Mouse (Mus musculus): ENCODE data around the gene Gab1. TPM values are rescaled to one million over a fixed set of nuclear protein-coding genes. Genes with fewer than 3 reads are reported as not detected.

Gene Gab1
- total and polyA plus RNA-seq, 3 experiments = 13.1 to 16.2 (median 15.1) TPM

GRCm38 (mm10) chr8:80873723-80874427 lies 6.4 kb downstream of the Gab1 start:
- DNase-seq = no peak

DNA sequence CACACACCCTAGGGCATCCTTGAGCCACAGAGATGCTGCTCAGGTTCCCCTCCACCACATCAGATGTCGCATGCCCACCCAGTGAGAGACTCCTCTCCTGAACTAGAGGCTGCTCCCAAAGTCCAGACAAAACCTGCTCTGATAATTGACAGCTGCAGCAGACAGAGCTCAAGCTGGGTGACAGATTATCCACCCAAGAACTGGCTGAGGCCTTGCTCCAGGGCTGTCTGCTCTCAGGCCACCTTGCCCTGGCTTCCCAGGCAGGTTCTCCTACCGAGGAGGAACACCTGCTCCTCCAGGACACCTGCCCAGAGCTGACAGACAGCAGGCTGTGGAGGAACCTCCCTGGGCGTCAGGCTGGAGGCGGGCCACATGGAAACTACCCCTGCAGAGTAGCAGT lies 7.6 kb downstream of the Gab1 start:
- DNase-seq = no peak

- DNase-seq = no peak
Measured at GRCm38 (mm10) chr8:80871400-80871799, 8.9 kb downstream of the Gab1 start.

DNA sequence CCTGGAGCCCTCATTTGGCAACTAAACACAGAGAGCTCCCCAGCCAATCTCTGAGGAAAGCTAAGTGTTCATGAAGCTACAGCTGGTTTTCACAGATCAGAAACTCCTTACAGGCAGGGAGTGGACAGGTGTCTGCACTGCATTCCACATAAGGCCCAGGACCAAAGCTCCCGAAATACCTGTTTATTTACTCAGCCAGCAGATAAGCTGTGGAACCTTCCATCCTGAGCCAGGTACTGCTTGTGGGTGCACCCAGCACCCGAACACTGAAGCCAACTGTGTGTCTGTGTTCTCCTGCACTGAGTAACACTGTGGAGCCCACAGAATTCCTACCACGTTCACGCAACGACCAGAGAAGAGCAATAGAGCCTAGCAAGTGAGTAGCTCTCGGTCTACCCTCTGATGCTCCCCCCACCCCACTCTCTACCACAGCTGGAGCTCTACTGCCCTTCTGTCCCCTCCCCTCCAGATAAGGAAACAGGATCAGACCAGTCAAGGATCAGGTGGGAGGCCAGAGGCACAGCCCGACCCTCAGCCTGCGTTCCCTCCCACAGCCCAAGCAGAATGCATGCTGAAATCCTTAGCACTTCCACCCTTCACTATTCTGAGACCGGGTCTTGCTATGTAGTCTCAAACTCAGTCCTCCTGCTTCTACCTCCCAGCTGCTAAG lies 9.6 kb downstream of the Gab1 start:
- DNase-seq = no peak

GRCm38 (mm10) chr8:80869881-80870328 lies 10.4 kb downstream of the Gab1 start:
- no peak for DNase-seq

GRCm38 (mm10) chr8:80868801-80869323 lies 11.5 kb downstream of the Gab1 start:
- DNase-seq = no peak

DNA sequence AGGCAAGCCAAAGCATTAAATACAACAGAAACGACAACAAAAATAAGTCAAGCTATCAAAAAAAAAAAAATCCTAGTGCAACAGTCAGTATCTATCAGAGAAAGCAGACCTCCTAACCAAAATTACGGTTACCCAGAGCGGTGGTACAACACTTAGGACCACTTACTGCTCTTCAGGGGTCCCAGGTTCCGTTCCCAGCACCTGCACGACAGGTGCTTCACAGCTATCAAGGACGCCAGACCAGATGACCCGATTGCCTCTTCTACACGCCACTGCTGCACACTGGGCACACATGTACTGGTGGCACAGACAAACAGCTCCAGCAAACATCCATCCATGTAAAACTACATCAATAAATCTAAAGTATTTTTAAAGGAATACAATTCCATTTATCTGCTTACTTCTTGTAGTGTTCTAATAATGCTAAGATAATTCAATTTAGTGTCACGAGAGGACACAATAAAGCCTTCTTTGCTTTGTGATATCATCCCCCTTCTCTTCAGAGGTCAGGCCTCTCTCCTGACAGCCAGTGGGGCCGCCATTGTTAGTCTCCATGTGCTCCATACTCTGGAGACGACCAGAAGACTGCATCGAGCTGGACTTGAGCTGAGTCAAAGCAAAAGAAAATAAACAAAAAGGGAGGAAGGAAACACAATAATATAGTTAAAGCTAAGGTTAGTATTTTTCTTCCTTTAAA lies 12.2 kb downstream of the Gab1 start:
- DNase-seq = no peak

DNA sequence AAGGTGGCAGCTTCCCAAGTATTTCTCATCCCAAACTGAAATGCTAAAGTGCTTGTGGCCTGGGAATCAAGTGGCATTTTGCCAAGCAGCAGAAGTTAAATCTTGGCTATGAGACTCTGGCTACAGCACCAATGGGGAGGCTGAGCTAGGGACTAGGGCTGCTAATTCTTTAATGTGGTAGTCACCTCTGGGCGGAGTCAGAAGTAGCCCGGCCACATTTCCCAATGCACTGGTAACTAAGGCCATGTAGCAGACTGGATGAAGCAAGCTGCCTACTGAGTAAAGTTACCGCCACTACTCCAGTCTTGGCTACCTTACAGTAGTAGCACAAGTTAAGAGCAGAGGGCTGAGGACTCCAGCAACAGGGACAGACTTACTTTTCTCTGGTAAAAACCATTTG lies 12.7 kb downstream of the Gab1 start:
- DNase-seq = peak; percentile 76

- DNase-seq = no peak
Measured at GRCm38 (mm10) chr8:80865181-80865784, 15.0 kb downstream of the Gab1 start.

GRCm38 (mm10) chr8:80863393-80863792 lies 16.9 kb downstream of the Gab1 start:
- peak; percentile 52 for DNase-seq

DNA sequence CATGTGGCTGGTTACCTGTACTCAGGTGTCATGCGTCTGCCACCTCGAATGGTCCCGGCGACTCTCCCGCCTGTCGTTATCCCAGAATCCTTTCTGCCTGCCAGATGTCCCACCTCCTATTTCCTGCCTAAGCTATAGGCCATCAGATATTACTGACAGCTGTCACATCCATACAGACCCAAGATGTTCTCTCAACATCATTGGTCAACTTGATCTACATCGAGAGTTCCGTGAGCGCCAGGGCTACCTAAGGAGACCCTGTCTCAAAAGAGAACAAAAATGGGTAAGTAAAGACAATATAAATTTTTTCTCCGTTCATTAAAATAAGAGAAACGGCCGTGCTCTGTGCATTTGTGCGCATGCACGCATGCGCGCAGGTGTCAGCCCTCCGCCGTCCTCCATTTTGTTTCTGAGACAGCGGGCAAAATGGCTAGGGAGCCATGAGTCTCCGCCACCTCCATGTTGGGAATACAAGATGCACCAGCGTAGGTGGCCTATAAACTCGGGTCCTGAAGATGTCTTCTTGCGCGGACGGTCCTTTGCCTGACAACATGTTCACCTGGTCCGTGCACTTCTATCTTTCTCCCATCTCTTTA lies 21.0 kb downstream of the Gab1 start:
- no peak for DNase-seq

- DNase-seq = peak; percentile 62
Measured at GRCm38 (mm10) chr8:80857851-80858367, 22.4 kb downstream of the Gab1 start.

DNA sequence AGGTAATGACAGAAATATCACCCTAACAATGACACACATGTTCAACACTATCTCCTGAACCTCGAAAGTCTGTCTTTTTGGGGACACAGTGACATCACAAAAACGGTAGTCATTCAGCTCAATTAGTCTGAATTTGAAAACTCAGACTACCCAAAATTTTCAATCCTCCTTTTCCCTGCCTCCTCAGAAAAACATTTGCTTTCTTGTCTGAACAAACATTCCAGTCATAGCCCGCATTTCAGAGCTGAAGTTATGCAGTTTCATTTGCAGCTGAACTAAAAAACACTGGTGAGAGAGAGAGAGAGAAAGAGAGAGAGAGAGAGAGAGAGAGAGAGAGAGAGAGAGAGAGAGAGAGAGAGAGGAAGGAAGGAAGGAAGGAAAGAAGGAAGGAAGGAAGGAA lies 23.2 kb downstream of the Gab1 start:
- no peak for DNase-seq

GRCm38 (mm10) chr8:80856606-80857005 lies 23.7 kb downstream of the Gab1 start:
- peak; percentile 55 for DNase-seq

GRCm38 (mm10) chr8:80853622-80854021 lies 26.7 kb downstream of the Gab1 start:
- no peak for DNase-seq

DNA sequence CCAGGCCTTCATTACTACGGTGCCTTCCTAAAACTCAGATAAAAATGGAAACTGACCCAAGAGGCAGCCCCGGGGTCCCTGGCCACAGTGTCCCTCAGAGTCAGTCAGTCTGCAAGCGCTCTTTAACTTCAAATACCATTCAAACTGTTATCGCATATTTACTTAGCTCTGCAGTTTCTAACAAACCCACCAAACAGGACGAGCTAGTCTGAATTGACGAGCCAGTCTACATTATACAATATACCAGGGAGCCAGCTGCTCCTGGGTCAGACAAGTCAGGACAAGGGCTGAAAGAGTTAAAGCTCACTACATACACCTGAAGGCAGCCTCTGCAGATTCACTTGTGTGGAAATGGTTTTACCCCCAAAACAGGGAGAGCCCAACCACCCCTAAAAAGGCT lies 27.1 kb downstream of the Gab1 start:
- no peak for DNase-seq

DNA sequence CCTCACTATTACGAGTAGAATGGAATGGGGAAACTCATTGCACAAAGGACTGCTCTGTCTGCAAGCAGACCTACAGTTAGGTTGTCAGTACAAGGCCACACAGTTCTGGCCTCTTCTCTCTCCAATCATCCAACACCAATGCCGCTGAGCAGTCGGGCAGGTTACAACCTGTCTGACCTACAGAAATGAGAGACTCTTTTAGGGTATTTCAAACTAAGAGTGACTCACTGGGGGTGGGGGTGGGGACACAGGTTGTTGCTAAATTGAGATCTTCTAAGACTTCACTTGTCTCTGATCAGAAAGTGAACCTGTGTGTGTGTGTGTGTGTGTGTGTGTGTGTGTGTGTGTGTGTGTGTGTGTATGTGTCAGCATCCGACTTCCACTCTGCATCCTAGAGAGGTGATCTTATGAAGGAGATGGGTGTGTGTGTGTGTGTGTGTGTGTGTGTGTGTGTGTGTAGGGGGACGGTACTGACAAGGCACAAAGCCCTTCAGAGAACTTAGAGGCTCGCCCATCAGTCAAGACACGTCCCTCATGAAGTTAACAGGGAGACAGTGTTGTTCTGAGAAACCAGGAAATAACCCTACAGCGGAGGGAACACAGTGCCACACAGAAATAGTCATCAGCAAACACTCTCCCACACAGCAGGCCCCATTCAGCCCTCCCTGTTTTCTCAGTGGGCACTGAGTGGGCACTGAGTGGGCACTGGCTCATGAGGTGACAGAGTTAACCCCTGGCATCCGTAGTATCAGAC lies 27.7 kb downstream of the Gab1 start:
- DNase-seq = no peak

GRCm38 (mm10) chr8:80851648-80852047 lies 28.7 kb downstream of the Gab1 start:
- DNase-seq = no peak

DNA sequence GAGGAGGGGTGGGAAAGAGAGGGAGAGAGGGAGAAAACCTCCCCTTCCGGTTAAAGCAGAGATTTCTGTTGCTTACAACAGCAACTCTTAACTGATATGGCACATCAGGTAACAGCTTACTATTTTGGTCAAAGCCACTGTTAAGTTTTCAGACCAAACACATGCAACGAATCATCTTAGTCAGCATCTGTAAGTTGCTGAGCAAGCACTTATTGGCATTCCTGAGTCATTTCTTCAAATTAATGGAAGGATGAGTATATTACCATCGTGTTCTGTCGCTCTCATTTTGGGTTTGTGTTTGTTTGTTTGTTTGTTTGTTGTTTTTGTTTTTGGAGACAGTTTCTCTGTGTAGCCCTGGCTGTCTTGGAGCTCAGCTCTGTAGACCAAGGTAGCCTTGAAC lies 30.3 kb downstream of the Gab1 start:
- no peak for DNase-seq

DNA sequence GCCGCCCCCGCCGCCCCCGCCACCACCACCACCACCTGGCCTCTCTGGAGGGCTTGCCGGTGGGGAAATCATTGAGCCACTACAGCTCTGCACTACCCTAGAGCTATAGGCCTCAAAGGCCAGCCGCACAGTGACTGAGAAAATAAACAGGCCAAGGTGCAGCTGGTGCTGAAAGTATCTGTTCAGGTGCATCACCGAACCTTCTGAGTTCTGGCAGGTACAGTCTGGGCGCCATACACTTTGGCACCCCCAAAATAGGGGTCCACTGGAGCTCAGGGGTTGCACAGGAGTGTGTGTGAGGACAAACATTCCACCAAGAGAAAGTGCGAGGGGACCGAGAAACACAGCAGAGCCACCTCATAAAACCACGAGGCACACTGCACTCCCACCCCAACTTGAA lies 31.7 kb downstream of the Gab1 start:
- DNase-seq = no peak

- DNase-seq = peak; percentile 23
Measured at GRCm38 (mm10) chr8:80847912-80848311, 32.4 kb downstream of the Gab1 start.
